Mouse (Mus musculus): Measurements from ENCODE around the gene Pwwp2b. TPM values are rescaled to one million over a fixed set of nuclear protein-coding genes. Genes with fewer than 3 reads are reported as not detected.
A peak's percentile ranks its signal among the peaks of the same experiment; 100 is the strongest.

Pwwp2b gene
- 10 to 100 TPM; 10.2 to 12.2 TPM for total RNA-seq (2021)
- long read RNA-seq, experiment 1, full-length matches to known transcripts: 24 of 24 reads
- long read RNA-seq, experiment 1, partial matches to known transcripts: 0 of 24 reads
- long read RNA-seq, experiment 1, other reads (novel, unspliced or antisense): 0 of 24 reads
- long read RNA-seq, experiment 2, transcript Pwwp2b-202 (3 exons, 2,543 nt): major isoform, 13 of 25 reads
- long read RNA-seq, experiment 2, transcript Pwwp2b-201 (3 exons, 3,057 nt): minor isoform, 10 of 25 reads
- long read RNA-seq, experiment 2, partial matches to known transcripts: 2 of 25 reads
- long read RNA-seq, experiment 2, other reads (novel, unspliced or antisense): 0 of 25 reads

GRCm38 (mm10) chr7:139247881-139248614, at the start of gene Pwwp2b:
Gene Pwwp2b (plus strand): TSS chr7:139248482.
- peak; percentile 78 to 79 for DNase-seq (ENCODE audit: extremely low spot score in 1 of 2, low spot score in 2 of 2)
- intact Hi-C loops (cut with DNase I): loop anchor here (2.0 to 5.0 kb wide), 2 partner anchors 25 to 224 kb away; no protein-coding TSS in a partner anchor
- peak within 1 kb of the TSS; percentile 88 for H3K4me3 ChIP-seq
- no peak for TF ChIP-seq CTCF (IDR thresholded peaks at IDR 0.05)
- H3K27ac ChIP-seq: peak within 1 kb of the TSS; percentile 97

- Histone ChIP-seq H3K4me3 (no peak overlapping the region), H3K27ac (no peak overlapping the region)
- intact Hi-C loops (cut with DNase I): loop anchor here (5.0 kb wide), 1 partner anchor 78 kb away; no protein-coding TSS in a partner anchor
- peak; percentile 65 to 74 for DNase-seq (ENCODE audit: extremely low spot score in 1 of 2, low spot score in 2 of 2)
- peak; percentile 81 for TF ChIP-seq CTCF (IDR thresholded peaks at IDR 0.05)
These were observed 48.2 kb upstream of the Pwwp2b start for GRCm38 (mm10) chr7:139200108-139200507.

GRCm38 (mm10) chr7:139201209-139201608, 47.1 kb upstream of the Pwwp2b start:
- no peak for DNase-seq (ENCODE audit: extremely low spot score in 1 of 2, low spot score in 2 of 2)
- no peak for TF ChIP-seq CTCF (IDR thresholded peaks at IDR 0.05)
- Histone ChIP-seq H3K27ac (no peak overlapping the region), H3K4me3 (no peak overlapping the region)
- intact Hi-C loops (cut with DNase I): loop anchor here (5.0 kb wide), 1 partner anchor 79 kb away; no protein-coding TSS in a partner anchor

- intact Hi-C loops (cut with DNase I): loop anchor here (1.0 kb wide), 1 partner anchor 91 kb away; no protein-coding TSS in a partner anchor
- TF ChIP-seq CTCF (IDR thresholded peaks at IDR 0.05): peak; percentile 79
- H3K27ac ChIP-seq: no peak overlapping the region
- H3K4me3 ChIP-seq: no peak overlapping the region
- no peak for DNase-seq (ENCODE audit: extremely low spot score in 1 of 2, low spot score in 2 of 2)
These were observed 40.1 kb upstream of the Pwwp2b start for GRCm38 (mm10) chr7:139208023-139208772.

- TF ChIP-seq CTCF (IDR thresholded peaks at IDR 0.05): no peak
- Histone ChIP-seq H3K27ac (no peak overlapping the region), H3K4me3 (no peak overlapping the region)
- no peak for DNase-seq (ENCODE audit: extremely low spot score in 1 of 2, low spot score in 2 of 2)
- intact Hi-C loops (cut with DNase I): loop anchor here (1.0 kb wide), 1 partner anchor 91 kb away; no protein-coding TSS in a partner anchor
These were observed 39.5 kb upstream of the Pwwp2b start for GRCm38 (mm10) chr7:139208773-139209095.

- intact Hi-C loops (cut with DNase I): no loop called here
- Histone ChIP-seq H3K27ac (no peak overlapping the region), H3K4me3 (no peak overlapping the region)
- TF ChIP-seq CTCF (IDR thresholded peaks at IDR 0.05): no peak
- DNase-seq (ENCODE audit: extremely low spot score in 1 of 2, low spot score in 2 of 2): no peak
These were observed 36.5 kb upstream of the Pwwp2b start for GRCm38 (mm10) chr7:139211761-139212160.

- Histone ChIP-seq H3K27ac (peak within 1 kb of the TSS; percentile 98), H3K4me3 (peak within 1 kb of the TSS; percentile 65)
- intact Hi-C loops (cut with DNase I): no loop called here
- TF ChIP-seq CTCF (IDR thresholded peaks at IDR 0.05): no peak; the same call in 1 of the 2 replicates
- DNase-seq (ENCODE audit: extremely low spot score in 1 of 2, low spot score in 2 of 2): peak; percentile 98 to 99
These were observed 35.2 kb upstream of the Pwwp2b start, which contains the start of the genes Lrrc27 and Stk32c for GRCm38 (mm10) chr7:139212754-139213745. Gene Lrrc27 (plus strand): TSS chr7:139212988. Gene Stk32c (minus strand): TSS chr7:139213307.

- intact Hi-C loops (cut with DNase I): no loop called here
- peak overlapping the region; percentile 88 for H3K27ac ChIP-seq
- H3K4me3 ChIP-seq: peak overlapping the region; percentile 65
- no peak for TF ChIP-seq CTCF (IDR thresholded peaks at IDR 0.05)
- DNase-seq (ENCODE audit: extremely low spot score in 1 of 2, low spot score in 2 of 2): no peak
These were observed 34.5 kb upstream of the Pwwp2b start for GRCm38 (mm10) chr7:139213751-139214150.

GRCm38 (mm10) chr7:139214160-139214559, 34.1 kb upstream of the Pwwp2b start:
- Histone ChIP-seq H3K27ac (no peak overlapping the region), H3K4me3 (no peak overlapping the region)
- no peak for DNase-seq (ENCODE audit: extremely low spot score in 1 of 2, low spot score in 2 of 2)
- TF ChIP-seq CTCF (IDR thresholded peaks at IDR 0.05): no peak
- intact Hi-C loops (cut with DNase I): no loop called here

- no peak overlapping the region for H3K27ac ChIP-seq
- intact Hi-C loops (cut with DNase I): no loop called here
- no peak for DNase-seq (ENCODE audit: extremely low spot score in 1 of 2, low spot score in 2 of 2)
- no peak overlapping the region for H3K4me3 ChIP-seq
- TF ChIP-seq CTCF (IDR thresholded peaks at IDR 0.05): no peak
These were observed 33.5 kb upstream of the Pwwp2b start for GRCm38 (mm10) chr7:139214596-139215340.

Measured in left cerebral cortex, adult 2 months (tissue).